28 mouse cellular contexts compared by ENCODE assay signal in genomic region chr4:24801881-24802280, GRCm38 (mm10). TPM values are rescaled to one million over a fixed set of nuclear protein-coding genes. Genes with fewer than 3 reads are reported as not detected.
DNase-seq lines count a peak whose midpoint lies in the region; ATAC-seq and TF ChIP-seq lines count a peak whose summit lies in the region.
"Had no signal": no experiment of that assay in that cellular context is flagged by ENCODE, and none has a peak within 500 bp of the region (broad histone marks: within the 10 kb centered on the region; RNA-seq: fewer than 3 reads in every experiment).

No protein-coding gene starts in this region.

- H3K9ac ChIP-seq in forebrain, embryonic 13.5 days, result no peak overlapping the region
- H3K9ac ChIP-seq in forebrain, embryonic 12.5 days, result no peak overlapping the region
- no peak overlapping the region for H3K9ac ChIP-seq in forebrain, embryonic 15.5 days (replicated peaks)
- H3K9ac ChIP-seq in forebrain, embryonic 11.5 days (ENCODE audit: low read length), result no peak overlapping the region
- no peak overlapping the region for H3K9ac ChIP-seq in forebrain, postnatal 0 days
- H3K9ac ChIP-seq in midbrain, embryonic 13.5 days (replicated peaks), result no peak overlapping the region
- H3K9ac ChIP-seq: embryonic facial prominence, embryonic 13.5 days; embryonic facial prominence, embryonic 15.5 days had no signal

- no peaks in the 10 kb centered on the region for H3K4me1 ChIP-seq in forebrain, embryonic 13.5 days
- no peaks in the 10 kb centered on the region for H3K4me1 ChIP-seq in forebrain, embryonic 12.5 days
- peaks cover 4% of the 10 kb centered on the region; the same call in 1 of the 2 replicates for H3K4me1 ChIP-seq in forebrain, embryonic 15.5 days
- H3K4me1 ChIP-seq in forebrain, embryonic 11.5 days (replicated peaks; ENCODE audit: control insufficient read depth, insufficient read depth, low read length), result no peaks in the 10 kb centered on the region
- H3K4me1 ChIP-seq in forebrain, postnatal 0 days (ENCODE audit: insufficient read depth), result no peaks in the 10 kb centered on the region
- H3K4me1 ChIP-seq in midbrain, embryonic 13.5 days (replicated peaks), result no peaks in the 10 kb centered on the region
- H3K4me1 ChIP-seq: embryonic facial prominence, embryonic 13.5 days; embryonic facial prominence, embryonic 15.5 days had no signal

- no peak overlapping the region for H3K27ac ChIP-seq in forebrain, embryonic 13.5 days
- H3K27ac ChIP-seq in forebrain, embryonic 12.5 days, result no peak overlapping the region
- no peak overlapping the region for H3K27ac ChIP-seq in forebrain, embryonic 15.5 days (replicated peaks)
- H3K27ac ChIP-seq in forebrain, embryonic 11.5 days (ENCODE audit: low read depth, low read length), result no peak overlapping the region
- peak overlapping the region; percentile 24 for H3K27ac ChIP-seq in layer of hippocampus, adult 2 months
- H3K27ac ChIP-seq in forebrain, postnatal 0 days (ENCODE audit: low read depth, low read length), result no peak overlapping the region
- H3K27ac ChIP-seq in midbrain, embryonic 13.5 days, result no peak overlapping the region
- H3K27ac ChIP-seq: embryonic facial prominence, embryonic 13.5 days; embryonic facial prominence, embryonic 15.5 days had no signal

- DNase-seq in forebrain, embryonic 11.5 days (ENCODE audit: low spot score), result no peak
- DNase-seq in layer of hippocampus, adult 2 months (ENCODE audit: low spot score in 2 of 2), result no peak
- no peak for DNase-seq in layer of hippocampus, adult 8-10 months (ENCODE audit: low spot score in 2 of 2)
- DNase-seq in forebrain, postnatal 0 days, result no peak
- DNase-seq: adrenal gland, adult 8-10 months; adrenal gland, postnatal 14 days; adrenal gland, postnatal 36 days; B cell, adult 2 months; cerebellum, adult 11 months; cerebellum, adult 18-20 months; cerebellum, adult 8-10 months; cerebellum, adult 9-11 months; cerebellum, postnatal 14 days; cerebellum, postnatal 36 days; embryo, embryonic 11 days had no signal

- no peak overlapping the region for H3K4me3 ChIP-seq in forebrain, embryonic 13.5 days
- H3K4me3 ChIP-seq in forebrain, embryonic 12.5 days (replicated peaks), result no peak overlapping the region
- no peak overlapping the region for H3K4me3 ChIP-seq in forebrain, embryonic 15.5 days
- H3K4me3 ChIP-seq in forebrain, embryonic 11.5 days (ENCODE audit: low read depth, low read length), result no peak overlapping the region
- H3K4me3 ChIP-seq in layer of hippocampus, adult 2 months, result no peak overlapping the region
- no peak overlapping the region for H3K4me3 ChIP-seq in forebrain, postnatal 0 days (ENCODE audit: low read depth, low read length)
- no peak overlapping the region for H3K4me3 ChIP-seq in midbrain, embryonic 13.5 days (replicated peaks)
- H3K4me3 ChIP-seq: embryonic facial prominence, embryonic 13.5 days; embryonic facial prominence, embryonic 15.5 days; erythroblast, embryonic 14.5 days had no signal

- no peak for TF ChIP-seq CTCF in layer of hippocampus, adult 2 months (conservative IDR thresholded peaks at IDR 0.05)
- no peak for TF ChIP-seq CTCF in forebrain, postnatal 0 days (IDR thresholded peaks at IDR 0.05; ENCODE audit: low read depth)

- H3K9me3 ChIP-seq in forebrain, embryonic 13.5 days (replicated peaks), result no peaks in the 10 kb centered on the region
- no peaks in the 10 kb centered on the region for H3K9me3 ChIP-seq in forebrain, embryonic 12.5 days
- no peaks in the 10 kb centered on the region for H3K9me3 ChIP-seq in forebrain, embryonic 15.5 days
- H3K9me3 ChIP-seq in forebrain, embryonic 11.5 days (ENCODE audit: control insufficient read depth, low read length), result no peaks in the 10 kb centered on the region
- H3K9me3 ChIP-seq in forebrain, postnatal 0 days (ENCODE audit: low read length), result no peaks in the 10 kb centered on the region
- no peaks in the 10 kb centered on the region for H3K9me3 ChIP-seq in midbrain, embryonic 13.5 days
- H3K9me3 ChIP-seq: embryonic facial prominence, embryonic 13.5 days; embryonic facial prominence, embryonic 15.5 days; G1E had no signal

- 10% methylated on average over 1 of the region's 1 CpGs for WGBS in forebrain, embryonic 13.5 days
- WGBS in forebrain, embryonic 12.5 days, result 21% methylated on average over 1 of the region's 1 CpGs
- WGBS in forebrain, embryonic 15.5 days, result 11% methylated on average over 1 of the region's 1 CpGs
- WGBS in forebrain, embryonic 11.5 days, result 29% methylated on average over 1 of the region's 1 CpGs
- 12% methylated on average over 1 of the region's 1 CpGs for WGBS in forebrain, postnatal 0 days
- WGBS in midbrain, embryonic 13.5 days, result 22% methylated on average over 1 of the region's 1 CpGs

- no peaks in the 10 kb centered on the region for H3K36me3 ChIP-seq in forebrain, embryonic 13.5 days (ENCODE audit: poor library complexity, severe bottlenecking)
- no peaks in the 10 kb centered on the region for H3K36me3 ChIP-seq in forebrain, embryonic 12.5 days (replicated peaks)
- H3K36me3 ChIP-seq in forebrain, embryonic 15.5 days, result no peaks in the 10 kb centered on the region
- H3K36me3 ChIP-seq in forebrain, embryonic 11.5 days (ENCODE audit: control insufficient read depth, insufficient read depth, low read length), result no peaks in the 10 kb centered on the region
- H3K36me3 ChIP-seq in forebrain, postnatal 0 days (ENCODE audit: insufficient read depth), result no peaks in the 10 kb centered on the region; the same call in 1 of the 2 replicates
- no peaks in the 10 kb centered on the region for H3K36me3 ChIP-seq in midbrain, embryonic 13.5 days
- H3K36me3 ChIP-seq: embryonic facial prominence, embryonic 13.5 days; embryonic facial prominence, embryonic 15.5 days; G1E had no signal

- no peak overlapping the region for H3K4me2 ChIP-seq in forebrain, embryonic 13.5 days
- H3K4me2 ChIP-seq in forebrain, embryonic 12.5 days, result no peak overlapping the region
- no peak overlapping the region for H3K4me2 ChIP-seq in forebrain, embryonic 15.5 days (replicated peaks)
- no peak overlapping the region for H3K4me2 ChIP-seq in forebrain, embryonic 11.5 days (ENCODE audit: low read depth, low read length, severe bottlenecking)
- H3K4me2 ChIP-seq in forebrain, postnatal 0 days (ENCODE audit: low read depth), result no peak overlapping the region
- H3K4me2 ChIP-seq in midbrain, embryonic 13.5 days (replicated peaks), result no peak overlapping the region
- H3K4me2 ChIP-seq: embryonic facial prominence, embryonic 13.5 days; embryonic facial prominence, embryonic 15.5 days had no signal

- ATAC-seq in forebrain, embryonic 13.5 days, result peak; percentile 65; the same call in 1 of the 2 replicates
- ATAC-seq in forebrain, embryonic 12.5 days (ENCODE audit: low FRiP score), result no peak
- peak; percentile 70; the same call in 1 of the 2 replicates for ATAC-seq in forebrain, embryonic 15.5 days (replicated peaks)
- ATAC-seq in forebrain, embryonic 11.5 days (replicated peaks; ENCODE audit: low FRiP score), result no peak
- 0 out of 2 replicates have a peak, but pooled peaks have one; percentile 43 for ATAC-seq in forebrain, postnatal 0 days
- no peak for ATAC-seq in midbrain, embryonic 13.5 days
- ATAC-seq: activated CD4-positive, CD25-positive, alpha-beta regulatory T cell, adult 4 months; CD4-positive, CD25-positive, alpha-beta regulatory T cell, adult 4 months; Patski had no signal

- H3K27me3 ChIP-seq in forebrain, embryonic 13.5 days, result no peaks in the 10 kb centered on the region
- no peaks in the 10 kb centered on the region; the same call in 1 of the 2 replicates for H3K27me3 ChIP-seq in forebrain, embryonic 12.5 days
- H3K27me3 ChIP-seq in forebrain, embryonic 15.5 days, result no peaks in the 10 kb centered on the region
- H3K27me3 ChIP-seq in forebrain, embryonic 11.5 days (ENCODE audit: control insufficient read depth, insufficient read depth, low read length), result no peaks in the 10 kb centered on the region
- no peaks in the 10 kb centered on the region for H3K27me3 ChIP-seq in forebrain, postnatal 0 days (ENCODE audit: insufficient read depth, low read length)
- H3K27me3 ChIP-seq in midbrain, embryonic 13.5 days, result no peaks in the 10 kb centered on the region
- H3K27me3 ChIP-seq: CH12.LX; embryonic facial prominence, embryonic 13.5 days; embryonic facial prominence, embryonic 15.5 days; Patski had no signal

RNA-seq across cellular contexts. Expression of gene Klhl32, which starts 49.0 kb away (rescaled TPM):
- 12.3 and 16.7 TPM in 2 replicates for polyA plus RNA-seq in forebrain, embryonic 13.5 days (2015; fragmentation: Nextera tagmentation; extraction: Ambion mirVana)
- polyA plus RNA-seq in forebrain, embryonic 12.5 days (2016; fragmentation: Nextera tagmentation; extraction: Ambion mirVana), result 10.5 and 11.6 TPM in 2 replicates
- polyA plus RNA-seq in forebrain, embryonic 15.5 days (2015; fragmentation: Nextera tagmentation; extraction: Ambion mirVana), result 19.0 and 23.0 TPM in 2 replicates
- polyA plus RNA-seq in forebrain, embryonic 11.5 days (2014; fragmentation: Nextera tagmentation; extraction: Ambion mirVana), result 5.7 and 7.5 TPM in 2 replicates
- 10 to 100 TPM; 15.6 to 17.5 TPM for total RNA-seq in layer of hippocampus, adult 2 months (2021)
- 10 to 100 TPM; 16.5 to 20.4 (median 18.2) TPM for total RNA-seq in layer of hippocampus, adult 8-10 months (2022)
- 18.8 and 20.5 TPM in 2 replicates for total RNA-seq in forebrain, postnatal 0 days (2014; rRNA removed)
- 18.9 and 29.6 TPM in 2 replicates for polyA plus RNA-seq in forebrain, postnatal 0 days (2015; fragmentation: Nextera tagmentation; extraction: Ambion mirVana)
- 19.0 and 19.8 TPM in 2 replicates for polyA plus RNA-seq in midbrain, embryonic 13.5 days (2015; fragmentation: Nextera tagmentation; extraction: Ambion mirVana)
- total RNA-seq: common myeloid progenitor, adult 5-6 weeks had no signal

Comparison
In these comparisons a context has a peak if more than half of its experiments do, and no peak if none do; other contexts are left out.
1. ATAC-seq: peak in forebrain, embryonic 13.5 days (single experiment), forebrain, embryonic 15.5 days (single experiment) and forebrain, postnatal 0 days (single experiment); none in forebrain, embryonic 12.5 days (single experiment), forebrain, embryonic 11.5 days (single experiment) and midbrain, embryonic 13.5 days (single experiment).